Mouse (Mus musculus) A20 (cell line): ENCODE measurements around the gene Osbp.
A peak's percentile ranks its signal among the peaks of the same experiment; 100 is the strongest.

Experiments
- DNase-seq: peaks from one replicate; pipeline ENCODE4 v3.0.0-alpha.2; 2011; ENCODE audit warnings: low read depth, low spot score

The Osbp gene

DNA sequence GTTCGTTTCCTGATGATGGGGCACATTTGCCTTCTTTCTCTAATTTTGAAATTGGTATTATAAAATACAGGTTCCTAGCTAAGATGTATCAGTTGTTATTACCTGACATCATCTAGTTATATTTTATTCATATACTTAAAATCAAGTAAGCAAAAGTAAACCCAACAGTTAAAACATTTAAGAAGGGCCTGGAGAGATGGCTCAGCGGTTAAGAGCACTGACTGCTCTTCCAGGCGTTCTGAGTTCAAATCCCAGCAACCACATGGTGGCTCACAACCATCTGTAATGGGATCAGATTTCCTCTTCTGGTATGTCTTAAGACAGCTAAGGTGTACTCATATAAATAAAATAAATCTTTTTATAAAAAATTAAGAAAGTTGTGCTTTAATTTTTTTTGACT lies 22.1 kb downstream of the Osbp start:
- no peak for DNase-seq

DNA sequence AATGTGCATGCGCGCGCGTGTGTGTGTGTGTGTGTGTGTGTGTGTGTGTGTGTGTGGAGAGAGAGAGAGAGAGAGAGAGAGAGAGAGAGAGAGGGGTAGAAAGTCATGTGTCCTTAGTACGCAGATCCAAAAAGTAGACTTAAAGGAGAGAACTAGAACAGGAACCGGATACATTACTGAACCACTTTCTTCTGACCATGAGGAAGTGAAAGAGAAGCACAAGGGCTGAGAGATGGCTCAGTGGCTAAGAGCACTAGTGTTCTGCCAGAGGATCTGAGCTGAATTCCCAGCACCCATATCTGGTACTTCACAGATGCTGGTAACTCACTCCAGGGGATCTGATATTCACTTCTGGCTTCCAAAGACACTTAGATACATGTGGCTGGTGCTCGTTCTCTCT lies 23.6 kb downstream of the Osbp start:
- peak; percentile 75 for DNase-seq

DNA sequence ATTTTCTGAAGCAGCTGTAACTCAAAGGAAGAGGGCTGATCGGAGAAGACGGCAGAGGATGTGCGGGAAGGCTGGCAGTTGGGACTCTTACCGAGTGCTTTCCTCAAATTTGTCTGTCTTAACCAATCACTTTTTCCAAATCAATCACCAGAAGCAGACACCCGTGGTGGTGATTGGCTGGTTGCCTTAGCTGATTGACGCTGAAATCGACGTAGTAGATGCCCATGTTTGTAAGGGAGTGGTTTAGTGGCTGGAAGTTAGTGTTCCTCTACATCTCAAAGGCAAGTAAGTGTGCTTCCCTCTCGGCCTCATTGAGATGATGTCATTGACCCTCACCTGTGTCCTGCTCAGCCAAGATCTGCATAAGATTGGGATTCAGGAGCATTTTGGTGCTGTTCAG lies 26.3 kb downstream of the Osbp start:
- DNase-seq = no peak

DNA sequence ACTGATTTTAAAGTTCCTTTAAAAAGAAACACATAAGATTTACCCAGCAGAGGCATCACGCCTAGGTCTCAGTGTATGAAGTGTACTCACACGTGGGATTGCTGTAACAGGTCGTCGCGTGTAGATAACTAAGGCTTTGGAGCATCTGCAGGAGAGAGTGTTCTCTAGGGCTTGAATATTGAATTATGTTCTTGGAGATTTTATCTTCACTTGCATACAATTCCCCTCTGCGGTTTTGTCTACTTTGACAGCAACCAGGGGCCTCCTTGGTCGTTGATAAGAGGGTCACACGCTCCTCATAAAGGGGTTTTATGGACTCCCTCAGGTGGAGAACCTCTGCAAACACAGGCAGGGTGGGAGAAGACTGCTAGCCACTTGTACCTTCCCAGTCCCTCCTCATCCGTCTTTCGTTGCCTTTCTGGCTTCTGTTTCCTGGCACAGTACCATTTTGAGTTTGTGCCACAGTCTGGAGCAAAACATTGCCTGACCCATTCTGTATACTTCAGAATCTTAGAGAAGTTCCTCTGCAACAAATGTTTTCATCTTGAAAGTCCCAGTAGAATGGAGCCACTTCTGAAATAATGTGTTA lies 26.8 kb downstream of the Osbp start:
- DNase-seq = no peak

DNA sequence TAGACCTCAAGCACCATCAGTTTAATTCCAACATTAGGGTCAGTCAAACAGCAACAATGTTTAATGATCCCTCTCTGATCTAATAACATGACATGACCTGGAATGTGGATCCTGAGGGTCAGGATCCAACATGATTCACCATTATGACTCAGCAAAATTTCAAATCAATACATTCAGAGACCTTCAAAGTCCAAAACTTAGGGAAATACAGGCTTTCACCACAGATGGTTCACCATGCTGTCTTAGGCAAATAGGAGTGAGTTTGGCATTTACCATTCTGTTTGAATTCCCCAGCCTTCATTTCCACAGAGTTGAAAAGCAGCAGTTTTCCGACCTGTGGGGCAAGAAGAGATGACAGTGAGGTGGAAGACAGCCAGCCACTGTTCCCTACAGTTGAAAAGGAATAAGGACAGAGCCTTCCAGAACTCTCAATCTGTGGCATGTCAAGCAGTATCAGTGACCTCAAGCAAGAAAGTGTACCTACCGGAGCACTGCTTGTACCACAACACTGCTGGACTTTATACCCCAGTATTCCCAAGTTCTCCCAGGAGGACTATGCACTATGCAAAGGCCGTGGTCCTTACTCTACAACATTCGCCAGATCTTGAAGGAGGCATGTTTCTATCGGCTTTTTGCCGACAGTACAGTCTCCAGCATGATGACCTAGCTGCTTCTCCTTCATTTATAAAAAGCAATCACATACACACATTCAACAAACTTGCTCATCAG lies 29.1 kb downstream of the Osbp start:
- DNase-seq = no peak

DNA sequence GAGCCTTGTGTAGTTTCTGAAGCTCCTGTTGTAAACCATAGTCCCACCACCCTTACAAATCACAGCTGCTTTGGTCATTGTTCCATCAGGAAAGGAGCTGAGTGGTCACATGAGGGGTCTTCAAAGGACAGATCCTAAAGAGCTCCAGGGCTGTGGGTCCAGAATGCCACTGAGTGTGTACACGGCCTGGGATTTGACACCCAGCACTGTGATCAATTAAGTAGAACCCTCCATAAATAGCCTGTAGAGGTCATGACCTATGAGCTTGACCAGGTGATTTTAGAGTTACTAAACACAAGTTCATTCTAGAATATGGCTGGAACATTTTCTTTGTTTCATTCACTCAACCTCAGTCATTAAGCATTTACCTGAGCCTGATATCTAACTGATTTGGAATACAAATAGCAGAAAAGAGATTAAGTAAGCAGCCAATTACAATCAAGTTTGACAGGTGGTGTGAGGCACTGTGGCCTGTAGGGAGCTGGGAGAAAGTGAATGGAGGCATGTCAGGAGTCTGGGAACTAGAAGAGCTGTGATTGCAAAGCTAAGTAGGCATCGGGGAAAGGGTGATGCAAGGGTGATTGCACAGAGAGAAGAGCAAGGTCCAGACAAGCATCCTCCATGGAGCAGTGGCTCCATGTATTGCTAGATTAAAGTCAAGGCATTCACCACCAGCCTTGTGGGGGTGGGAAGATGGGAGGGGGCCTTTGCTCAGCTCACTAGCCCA lies 30.1 kb downstream of the Osbp start:
- no peak for DNase-seq

DNA sequence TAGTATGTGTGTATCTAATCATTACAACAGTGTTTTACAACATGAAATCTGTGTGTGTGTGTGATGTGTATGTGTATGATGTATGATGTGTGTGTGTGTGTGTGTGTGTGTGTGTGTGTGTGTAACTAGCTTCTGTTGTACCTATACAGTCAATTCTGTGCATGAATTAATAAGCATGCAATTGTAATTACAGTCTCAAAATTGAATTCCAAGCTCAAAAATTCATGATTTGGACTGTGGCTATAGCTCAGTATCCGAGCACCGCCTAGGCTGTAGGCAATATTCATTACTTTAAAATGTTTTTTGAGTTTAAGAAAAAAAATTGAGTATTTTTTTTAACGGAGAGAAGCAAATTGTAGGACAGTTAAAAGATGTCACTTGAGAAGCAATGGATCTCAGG lies 35.9 kb downstream of the Osbp start:
- no peak for DNase-seq

DNA sequence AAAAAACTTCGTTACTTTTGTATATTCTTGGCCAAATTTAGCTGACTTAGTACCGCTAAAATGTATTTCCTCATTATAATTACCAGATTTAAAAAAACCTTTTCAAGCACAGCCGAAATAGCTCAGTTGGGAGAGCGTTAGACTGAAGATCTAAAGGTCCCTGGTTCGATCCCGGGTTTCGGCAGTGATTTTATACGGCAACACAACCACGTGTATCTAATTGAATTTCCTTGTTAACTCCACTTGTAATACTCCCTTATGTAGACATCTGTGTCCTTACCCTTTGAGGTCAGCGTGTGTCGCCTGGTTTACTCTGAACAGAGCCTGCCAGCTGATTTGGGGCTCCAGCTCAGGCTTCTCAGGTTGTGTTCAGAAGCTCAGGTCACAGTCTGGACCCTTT lies 36.4 kb downstream of the Osbp start:
- DNase-seq = peak; percentile 87

DNA sequence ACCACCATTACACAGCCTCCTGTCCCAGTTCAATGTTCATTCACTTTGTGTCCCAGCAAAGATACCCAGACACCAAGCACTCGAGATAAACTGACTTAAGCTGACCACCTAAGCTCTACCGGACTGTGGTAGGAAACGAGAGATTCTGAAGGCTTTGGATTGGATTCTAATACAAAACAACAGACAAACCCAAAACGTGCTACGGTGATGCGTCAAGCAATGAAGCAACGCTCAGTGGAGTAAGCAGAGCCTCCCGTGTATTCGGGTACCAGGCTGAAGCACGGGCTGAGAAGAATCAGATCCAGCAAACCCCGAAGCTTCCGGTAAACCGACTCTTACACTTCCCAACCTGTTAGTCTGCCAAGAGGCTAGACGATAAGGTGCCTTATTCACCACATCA lies 37.0 kb downstream of the Osbp start:
- DNase-seq = no peak

DNA sequence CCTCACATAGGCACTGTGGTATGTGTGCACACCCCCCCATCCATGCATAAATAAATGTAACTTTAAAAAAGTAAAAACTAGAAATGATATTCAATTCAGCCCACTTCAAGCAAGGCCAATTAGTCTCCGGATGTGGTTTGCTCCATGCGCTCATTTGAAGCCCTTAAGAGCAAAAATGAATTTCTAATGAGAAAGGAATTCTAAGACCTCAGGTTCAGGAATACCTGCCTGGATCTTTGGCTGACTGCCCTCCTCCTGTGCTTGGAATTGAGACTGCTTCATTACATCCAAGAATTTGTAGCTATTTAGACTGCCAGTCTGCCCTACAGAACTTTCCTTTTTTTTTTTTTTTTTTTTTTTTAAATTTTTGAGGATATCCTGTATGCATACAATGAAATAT lies 37.8 kb downstream of the Osbp start:
- DNase-seq = no peak

DNA sequence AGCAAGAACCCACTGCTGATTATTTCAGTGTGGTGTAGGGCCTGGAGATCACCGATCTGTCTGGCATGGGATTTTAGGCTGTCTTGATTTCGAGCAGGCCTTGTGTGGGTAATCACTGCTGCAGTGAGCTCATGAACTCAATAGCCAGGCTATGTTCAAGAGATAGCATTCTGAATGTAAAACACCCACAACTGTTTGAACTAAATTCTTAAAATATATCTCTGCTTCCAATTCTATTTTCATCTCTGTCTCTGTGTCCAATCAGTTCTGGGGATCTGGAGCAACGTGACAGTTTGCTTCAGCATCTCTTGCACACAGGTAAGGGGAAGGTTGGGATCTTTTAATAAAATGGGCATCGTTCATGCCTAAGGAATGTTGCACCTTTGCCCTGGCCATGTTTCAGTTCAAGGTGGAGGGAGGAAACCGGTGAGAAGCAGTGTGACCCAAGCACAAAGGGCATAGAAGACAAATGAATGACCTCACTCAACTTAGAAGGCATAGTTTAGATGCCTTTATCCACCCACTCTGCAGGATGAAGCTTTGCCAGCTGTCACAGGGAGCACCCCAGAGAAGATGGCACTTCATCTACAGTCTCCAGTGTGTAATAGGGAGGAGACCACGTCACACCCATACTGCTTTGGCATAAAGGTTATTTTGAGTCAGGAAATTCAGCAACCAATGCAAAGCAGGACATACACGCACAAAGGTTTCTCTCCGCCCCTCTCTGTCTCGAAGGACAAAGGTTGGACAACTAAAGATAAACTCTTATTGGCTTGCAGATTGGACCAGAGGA lies 38.7 kb downstream of the Osbp start:
- DNase-seq = peak; percentile 69

DNA sequence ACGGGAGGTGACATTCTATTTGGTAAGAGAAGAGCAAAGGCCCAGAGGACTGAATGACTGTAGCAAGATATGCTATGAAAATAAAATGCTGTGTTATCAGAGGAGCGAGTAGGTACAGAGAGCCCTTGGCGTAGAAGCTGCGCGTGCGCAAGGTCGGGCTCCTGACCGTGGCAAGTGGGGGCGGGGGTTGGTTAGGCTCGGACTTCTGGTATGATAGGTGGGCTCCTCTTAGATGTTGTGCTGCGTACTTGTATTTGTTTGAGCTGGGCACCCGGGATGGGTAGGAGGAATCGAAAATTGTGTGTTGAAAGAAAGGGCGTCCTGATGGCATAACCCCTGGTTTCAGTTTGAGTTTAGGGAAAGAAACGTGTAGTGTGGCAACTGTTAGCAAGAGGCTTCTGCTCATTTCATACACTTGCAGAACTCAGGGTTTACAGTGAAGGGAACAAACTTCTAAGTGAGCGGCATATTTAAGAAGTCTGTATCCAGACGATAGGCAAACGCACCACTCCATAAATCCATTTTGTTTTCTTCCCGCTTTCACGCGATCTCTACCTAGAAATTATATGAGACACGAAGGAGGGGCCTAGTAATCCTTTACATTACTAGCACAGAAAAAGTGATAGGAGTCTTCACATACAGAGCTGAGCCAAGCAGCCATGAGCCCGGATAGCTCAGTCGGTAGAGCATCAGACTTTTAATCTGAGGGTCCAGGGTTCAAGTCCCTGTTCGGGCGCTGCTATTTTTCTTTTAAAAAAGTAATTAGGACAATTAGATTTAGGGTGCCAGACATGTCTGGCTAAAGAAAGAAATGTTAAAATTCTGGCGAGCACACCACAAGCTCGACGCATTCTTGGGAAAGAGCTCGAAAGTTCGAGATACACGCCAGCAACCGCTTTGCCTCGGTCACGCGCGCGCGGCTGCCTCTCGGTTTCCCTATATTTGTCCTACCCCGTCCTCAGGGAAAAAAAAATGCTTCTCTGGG lies 39.9 kb downstream of the Osbp start:
- DNase-seq = peak; percentile 95

DNA sequence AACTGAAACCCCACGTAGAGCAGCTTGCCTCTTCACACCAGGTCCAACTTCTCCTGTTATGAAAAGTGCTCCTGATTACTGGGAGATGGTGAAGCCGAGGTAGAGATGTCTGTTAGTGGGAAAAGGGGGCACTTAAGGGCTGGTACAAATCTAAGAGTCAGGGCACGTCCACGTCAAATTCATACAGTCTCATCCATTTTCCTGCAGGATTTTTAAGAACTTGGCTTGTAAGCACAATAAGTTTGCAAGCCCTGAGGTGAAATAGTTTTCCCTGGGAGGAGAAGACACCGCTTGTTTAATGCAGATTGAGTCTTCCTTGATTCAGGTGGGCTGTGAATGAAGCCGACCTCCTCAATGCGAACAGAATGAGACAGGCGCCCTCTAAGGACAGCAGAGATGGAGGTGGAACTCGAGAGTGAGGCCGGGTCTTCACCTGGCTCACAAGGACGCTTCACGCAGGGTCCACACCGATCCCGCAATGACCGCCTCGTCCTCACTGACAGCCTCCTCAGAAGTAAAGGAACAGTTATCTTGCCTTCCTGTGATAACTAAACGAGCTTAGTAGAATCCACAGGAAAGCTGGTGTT lies 40.7 kb downstream of the Osbp start:
- peak; percentile 88 for DNase-seq

DNA sequence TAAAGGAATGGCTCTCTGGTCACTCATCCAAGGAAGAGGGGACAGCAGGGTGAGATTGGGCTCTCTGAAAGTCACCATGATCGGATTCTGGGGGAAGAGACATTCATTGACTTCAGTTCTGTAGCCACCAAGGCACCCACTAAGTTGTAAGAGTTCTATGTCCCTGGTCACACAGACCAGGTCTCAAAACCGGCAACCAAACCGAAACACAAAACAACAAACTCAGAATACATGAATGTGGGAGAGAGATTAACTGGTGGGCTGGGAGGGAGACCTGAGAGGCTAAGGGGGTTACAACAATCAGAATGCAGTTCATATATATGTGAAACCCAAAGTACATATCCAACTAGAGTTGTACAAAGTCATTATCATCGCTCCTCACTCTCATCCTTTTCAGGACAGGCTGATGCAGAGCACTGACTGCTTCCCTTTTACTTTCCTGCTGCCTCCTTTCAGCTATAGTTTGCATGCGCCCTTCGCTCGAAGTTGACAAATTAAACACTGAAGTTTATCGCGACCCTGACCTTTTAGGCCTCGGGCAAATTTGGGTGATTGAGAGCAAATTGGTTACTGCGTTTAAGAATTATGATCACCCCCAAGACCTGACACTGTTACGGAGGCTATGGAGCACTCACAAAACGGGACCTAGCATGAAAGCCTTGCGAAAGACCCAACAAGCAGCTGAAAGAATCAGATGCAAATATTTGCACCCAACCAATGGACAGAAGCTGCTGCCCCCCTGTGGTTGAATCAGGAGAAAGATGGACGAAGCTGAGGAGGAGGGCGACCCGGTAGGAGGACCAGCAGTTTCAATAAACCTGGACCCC lies 41.6 kb downstream of the Osbp start:
- peak; percentile 93 for DNase-seq

DNA sequence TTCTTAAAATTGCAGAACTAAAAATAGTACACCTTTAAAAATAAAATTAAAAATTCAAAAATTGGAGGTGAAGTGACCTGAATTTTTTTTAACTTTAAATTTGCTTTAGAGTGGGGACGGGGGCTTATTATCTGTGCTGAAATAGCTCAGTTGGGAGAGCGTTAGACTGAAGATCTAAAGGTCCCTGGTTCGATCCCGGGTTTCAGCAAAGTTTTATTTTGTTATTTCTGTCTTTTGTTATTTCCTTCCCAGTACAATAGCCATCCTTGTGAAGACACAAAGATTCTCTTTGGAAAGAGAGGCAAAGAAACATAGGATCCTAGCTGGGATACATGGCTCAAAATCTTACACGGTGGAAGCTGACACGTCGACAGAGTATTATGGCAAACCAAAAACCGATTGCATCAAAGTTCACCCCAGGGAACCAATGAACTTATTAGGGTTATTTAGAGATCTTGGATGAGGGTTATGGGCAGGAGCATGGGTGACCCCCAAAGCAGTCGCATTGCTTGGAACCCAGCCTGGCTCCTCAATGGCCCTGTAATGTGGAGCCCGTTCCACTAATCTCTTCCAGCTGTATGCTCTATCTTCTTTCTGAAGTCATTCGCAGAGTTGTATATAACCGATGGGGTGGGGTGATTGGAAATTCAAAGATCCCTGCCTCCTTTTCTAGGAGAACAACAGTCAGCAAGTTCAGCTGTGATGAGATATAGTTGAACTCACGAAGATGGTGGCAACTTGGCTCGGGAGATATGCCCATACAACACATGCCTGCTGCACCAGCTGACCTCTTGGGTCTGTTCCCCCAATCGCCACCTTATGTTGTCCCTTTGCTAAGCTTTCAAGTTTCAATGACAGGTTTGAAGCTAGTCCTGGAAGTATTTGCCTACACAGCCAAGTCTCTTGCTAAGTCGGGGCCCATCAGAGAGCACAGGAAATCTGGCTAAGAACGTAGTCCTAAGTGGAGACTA lies 43.0 kb downstream of the Osbp start:
- DNase-seq = peak; percentile 74

DNA sequence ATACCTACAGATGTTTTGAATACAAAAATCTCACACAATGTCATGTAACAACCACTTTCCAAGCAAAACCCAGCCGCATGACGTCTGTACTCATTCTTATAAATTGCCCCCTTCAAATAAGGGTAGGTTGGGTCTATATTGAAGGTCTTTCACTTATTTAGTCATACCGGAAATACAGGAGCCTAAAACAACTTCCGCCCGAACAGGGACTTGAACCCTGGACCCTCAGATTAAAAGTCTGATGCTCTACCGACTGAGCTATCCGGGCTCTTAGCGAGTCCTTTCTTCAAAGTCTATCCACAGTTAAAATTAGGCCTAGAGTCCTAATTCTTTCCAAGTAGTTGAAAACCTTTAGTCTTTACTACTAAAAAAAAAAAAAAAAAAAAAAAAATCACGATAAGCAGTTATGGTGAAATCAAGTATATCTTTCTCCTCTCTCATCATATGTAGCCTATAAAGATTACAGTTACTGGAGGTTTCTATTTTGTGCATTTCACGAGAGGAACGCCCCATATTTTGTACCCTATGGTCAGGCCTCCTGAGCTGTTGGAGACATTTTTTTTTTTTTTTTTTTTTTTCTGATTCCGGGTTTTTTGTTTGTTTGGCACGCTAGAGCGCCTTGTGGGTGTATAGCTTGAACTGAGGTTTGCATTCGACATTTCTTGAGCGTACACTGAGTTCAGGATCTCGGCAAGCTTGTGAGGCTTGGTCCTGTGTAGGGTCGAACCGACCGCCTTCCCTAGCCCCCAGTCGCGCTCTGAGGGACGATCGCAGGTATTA lies 44.0 kb downstream of the Osbp start:
- DNase-seq = peak; percentile 94

DNA sequence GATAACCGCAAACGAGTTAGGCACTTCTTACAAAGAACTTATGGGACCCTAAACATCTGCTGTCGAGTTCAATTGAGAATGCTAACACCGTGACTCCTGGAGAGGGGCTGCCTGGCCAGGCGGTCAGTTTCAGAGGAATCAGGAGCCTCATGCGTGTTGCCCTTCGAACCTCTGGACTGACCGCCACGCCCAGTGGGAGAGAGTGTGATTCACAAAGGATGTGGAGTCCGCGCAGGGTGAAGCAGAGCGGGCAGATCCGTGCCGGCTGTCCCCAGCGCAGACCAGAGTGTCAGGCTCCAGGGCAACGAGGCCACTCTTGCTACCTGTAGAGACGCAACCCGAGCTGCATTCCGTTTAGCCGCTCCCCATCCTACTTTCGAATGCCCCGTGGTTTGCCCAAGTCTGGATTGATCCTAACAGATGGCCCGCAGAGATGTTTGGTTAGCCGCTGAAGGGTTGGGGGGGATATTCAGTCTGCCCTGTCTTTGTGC lies 44.6 kb downstream of the Osbp start:
- DNase-seq = peak; percentile 88
